Mouse (Mus musculus): ENCODE results near the gene Smurf2.
A peak's percentile ranks its signal among the peaks of the same experiment; 100 is the strongest.
"Not testable (repeated sequence)": the region's sequence is repeated elsewhere in the genome, so short reads cannot be mapped to it uniquely, and the experiment has no call there.

Gene Smurf2

GRCm38 (mm10) chr11:106812410-106813136 lies 107.9 kb downstream of the Smurf2 start:
- DNase-seq (ENCODE audit: low spot score): peak; percentile 39

GRCm38 (mm10) chr11:106807442-106807841 lies 113.1 kb downstream of the Smurf2 start:
- DNase-seq (ENCODE audit: low spot score): not testable (repeated sequence)

- DNase-seq (ENCODE audit: low spot score): no peak
Measured at GRCm38 (mm10) chr11:106802069-106802627, 118.4 kb downstream of the Smurf2 start.

- DNase-seq (ENCODE audit: low spot score): peak; percentile 69
Measured at GRCm38 (mm10) chr11:106795679-106796078, 124.8 kb downstream of the Smurf2 start.

- DNase-seq (ENCODE audit: low spot score): no peak
Measured at GRCm38 (mm10) chr11:106793846-106794245, 126.7 kb downstream of the Smurf2 start.

GRCm38 (mm10) chr11:106789649-106790048 lies 130.9 kb downstream of the Smurf2 start:
- peak; percentile 70 for DNase-seq (ENCODE audit: low spot score)

- DNase-seq (ENCODE audit: low spot score): peak; percentile 99
Measured at GRCm38 (mm10) chr11:106788775-106789459, 131.6 kb downstream of the Smurf2 start, which contains the start of the genes Ddx5 and Cep95. Ddx5 (minus strand) TSS chr11:106789185. Cep95 (plus strand) TSS chr11:106789252.

- DNase-seq (ENCODE audit: low spot score): peak; percentile 98
Measured at GRCm38 (mm10) chr11:106788026-106788774, 132.3 kb downstream of the Smurf2 start.

GRCm38 (mm10) chr11:106787131-106788025 lies 133.1 kb downstream of the Smurf2 start:
- DNase-seq (ENCODE audit: low spot score): peak; percentile 92

GRCm38 (mm10) chr11:106785043-106785442 lies 135.5 kb downstream of the Smurf2 start:
- no peak for DNase-seq (ENCODE audit: low spot score)

GRCm38 (mm10) chr11:106784476-106784875 lies 136.0 kb downstream of the Smurf2 start:
- DNase-seq (ENCODE audit: low spot score): no peak

GRCm38 (mm10) chr11:106782841-106783764 lies 137.4 kb downstream of the Smurf2 start:
- DNase-seq (ENCODE audit: low spot score): no peak

- not testable (repeated sequence) for DNase-seq (ENCODE audit: low spot score)
Measured at GRCm38 (mm10) chr11:106782271-106782670, 138.2 kb downstream of the Smurf2 start.

- DNase-seq (ENCODE audit: low spot score): no peak
Measured at GRCm38 (mm10) chr11:106780590-106781220, 139.8 kb downstream of the Smurf2 start.

- DNase-seq (ENCODE audit: low spot score): no peak
Measured at GRCm38 (mm10) chr11:106780089-106780425, 140.5 kb downstream of the Smurf2 start.

GRCm38 (mm10) chr11:106779388-106780088 lies 141.0 kb downstream of the Smurf2 start, which contains the start of gene Polg2:
Polg2 (minus strand) TSS chr11:106779537.
- DNase-seq (ENCODE audit: low spot score): peak; percentile 94

- DNase-seq (ENCODE audit: low spot score): no peak
Measured at GRCm38 (mm10) chr11:106778589-106779387, 141.7 kb downstream of the Smurf2 start.

- DNase-seq (ENCODE audit: low spot score): no peak
Measured at GRCm38 (mm10) chr11:106778132-106778531, 142.4 kb downstream of the Smurf2 start.

Measured in adipocyte (in vitro differentiated cells).